Mouse (Mus musculus) midbrain, embryonic 14.5 days (tissue): ENCODE measurements around the gene Itga2. TPM values are rescaled to one million over a fixed set of nuclear protein-coding genes. Genes with fewer than 3 reads are reported as not detected.

Experiments used
- ATAC-seq: fragments of 200-750 bp; cut with Nextera tagmentation; 2 replicates; pipeline ENCODE4 v1.8.0; 2017; ENCODE audit warnings: moderate number of reproducible peaks, moderate library complexity; ENCODE audit not compliant: low FRiP score, low TSS enrichment
- DNase-seq: peaks from one replicate; pipeline ENCODE4 v3.0.0-alpha.2; 2015
- H3K27ac ChIP-seq: fragments of 300-500 bp; sonication (generic); replicated peaks from 2 replicates; pipeline ENCODE4 v1.5.1; 2014; ENCODE audit warnings: mild to moderate bottlenecking, low read depth, low read length, moderate library complexity
- H3K27me3 ChIP-seq: fragments of 300-500 bp; sonication (generic); 2 replicates; pipeline ENCODE4 v1.6.1; 2014; ENCODE audit warnings: low read length, control low read depth, mixed read lengths; ENCODE audit not compliant: control insufficient read depth, insufficient read depth
- H3K36me3 ChIP-seq: fragments of 300-500 bp; sonication (generic); 2 replicates; pipeline ENCODE4 v1.6.1; 2014; ENCODE audit warnings: low read length, control low read depth; ENCODE audit not compliant: control insufficient read depth, insufficient read depth
- H3K4me1 ChIP-seq: fragments of 300-500 bp; sonication (generic); 2 replicates; pipeline ENCODE4 v1.6.1; 2014; ENCODE audit warnings: mild to moderate bottlenecking, antibody characterized with exemption, low read length, control low read depth; ENCODE audit not compliant: control insufficient read depth, insufficient read depth
- H3K4me2 ChIP-seq: fragments of 300-500 bp; sonication (generic); 2 replicates; pipeline ENCODE4 v1.6.1; 2014; ENCODE audit warnings: mild to moderate bottlenecking, low read length, moderate library complexity
- H3K4me3 ChIP-seq: fragments of 300-500 bp; sonication (generic); replicated peaks from 2 replicates; pipeline ENCODE4 v1.5.1; 2014; ENCODE audit warnings: low read depth, low read length
- H3K9ac ChIP-seq: fragments of 300-500 bp; sonication (generic); replicated peaks from 2 replicates; pipeline ENCODE4 v1.6.1; 2014; ENCODE audit warnings: mild to moderate bottlenecking, low read length, moderate library complexity
- H3K9me3 ChIP-seq: fragments of 300-500 bp; sonication (generic); 2 replicates; pipeline ENCODE4 v1.6.1; 2016; ENCODE audit warnings: low read length, control low read depth, mixed read lengths; ENCODE audit not compliant: control insufficient read depth
- WGBS: fragments of 180-500 bp; shearing (Covaris S2); extraction: QIAGEN DNeasy Blood & Tissue Kit; methylation state at CpG from one replicate; pipeline ENCODE4 v1.1.7; 2014; 5-methylcytosine and 5-hydroxymethylcytosine counted together
- polyA plus RNA-seq: library from polyadenylated mRNA; unstranded; fragments of >200 nt; fragmentation: Nextera tagmentation; extraction: Ambion mirVana; gene quantifications from 2 replicates; pipeline ENCODE4 v1.2.1, GENCODE M21; 2014

Gene Itga2
- 1.2 and 2.1 TPM in 2 replicates for polyA plus RNA-seq

- H3K9me3 ChIP-seq: no peaks in the 10 kb centered on the region
- peak within 1 kb of the TSS; percentile 64 for H3K4me2 ChIP-seq
- no peaks in the 10 kb centered on the region for H3K36me3 ChIP-seq
- no peak within 1 kb of the TSS for H3K27ac ChIP-seq
- H3K4me1 ChIP-seq: peaks cover 5% of the 10 kb centered on the region; the same call in 1 of the 2 replicates
- 3% methylated on average over 28 of the region's 28 CpGs for WGBS
- 0 out of 2 replicates have a peak, but pooled peaks have one; percentile 33 for ATAC-seq
- DNase-seq: peak; percentile 75
- peaks cover 40% of the 10 kb centered on the region for H3K27me3 ChIP-seq
- peak within 1 kb of the TSS; percentile 9; the same call in 1 of the 2 replicates for H3K9ac ChIP-seq
- H3K4me3 ChIP-seq: peak within 1 kb of the TSS; percentile 32
Measured at GRCm38 (mm10) chr13:114931775-114932294, at the start of gene Itga2. Gene Itga2, minus strand, starts transcription at chr13:114932100.

- Histone ChIP-seq H3K4me3 (no peak overlapping the region), H3K4me2 (no peak overlapping the region), H3K4me1 (no peaks in the 10 kb centered on the region), H3K27ac (no peak overlapping the region), H3K36me3 (no peaks in the 10 kb centered on the region), H3K27me3 (no peaks in the 10 kb centered on the region), H3K9ac (no peak overlapping the region), H3K9me3 (no peaks in the 10 kb centered on the region)
- peak; percentile 35 for DNase-seq
- ATAC-seq: no peak
- WGBS: 50% methylated on average over 9 of the region's 10 CpGs
Measured at GRCm38 (mm10) chr13:114980831-114981419, 49.0 kb upstream of the Itga2 start.

GRCm38 (mm10) chr13:114974484-114975042 lies 42.7 kb upstream of the Itga2 start:
- Histone ChIP-seq H3K27ac (no peak overlapping the region), H3K4me3 (no peak overlapping the region), H3K36me3 (no peaks in the 10 kb centered on the region), H3K9ac (no peak overlapping the region), H3K27me3 (no peaks in the 10 kb centered on the region), H3K9me3 (no peaks in the 10 kb centered on the region), H3K4me1 (no peaks in the 10 kb centered on the region), H3K4me2 (no peak overlapping the region)
- WGBS: 74% methylated on average over 6 of the region's 6 CpGs
- ATAC-seq (no peak), DNase-seq (no peak)

GRCm38 (mm10) chr13:114971905-114972304 lies 40.0 kb upstream of the Itga2 start:
- ATAC-seq (no peak), DNase-seq (no peak)
- Histone ChIP-seq H3K9me3 (no peaks in the 10 kb centered on the region), H3K9ac (no peak overlapping the region), H3K27me3 (no peaks in the 10 kb centered on the region), H3K4me1 (no peaks in the 10 kb centered on the region), H3K36me3 (no peaks in the 10 kb centered on the region), H3K4me2 (no peak overlapping the region), H3K4me3 (no peak overlapping the region), H3K27ac (no peak overlapping the region)
- WGBS: 94% methylated on average over 3 of the region's 3 CpGs

- H3K9me3 ChIP-seq: no peaks in the 10 kb centered on the region
- H3K27ac ChIP-seq: no peak overlapping the region
- 45% methylated on average over 2 of the region's 2 CpGs for WGBS
- H3K9ac ChIP-seq: no peak overlapping the region
- H3K27me3 ChIP-seq: no peaks in the 10 kb centered on the region
- ATAC-seq (peak; percentile 87; the same call in 1 of the 2 replicates), DNase-seq (peak; percentile 88)
- no peak overlapping the region for H3K4me3 ChIP-seq
- no peaks in the 10 kb centered on the region for H3K36me3 ChIP-seq
- no peaks in the 10 kb centered on the region for H3K4me1 ChIP-seq
- no peak overlapping the region for H3K4me2 ChIP-seq
Measured at GRCm38 (mm10) chr13:114964233-114964632, 32.3 kb upstream of the Itga2 start.

- H3K4me3 ChIP-seq: no peak overlapping the region
- no peaks in the 10 kb centered on the region for H3K27me3 ChIP-seq
- no peak overlapping the region for H3K27ac ChIP-seq
- H3K4me1 ChIP-seq: no peaks in the 10 kb centered on the region
- ATAC-seq: no peak
- H3K9me3 ChIP-seq: no peaks in the 10 kb centered on the region
- DNase-seq: no peak
- H3K36me3 ChIP-seq: no peaks in the 10 kb centered on the region
- H3K9ac ChIP-seq: no peak overlapping the region
- no peak overlapping the region for H3K4me2 ChIP-seq
Measured at GRCm38 (mm10) chr13:114954516-114954915, 22.6 kb upstream of the Itga2 start.

GRCm38 (mm10) chr13:114933541-114933940 lies 1.6 kb upstream of the Itga2 start:
- Histone ChIP-seq H3K36me3 (no peaks in the 10 kb centered on the region), H3K9me3 (no peaks in the 10 kb centered on the region), H3K27ac (no peak overlapping the region), H3K9ac (no peak overlapping the region), H3K4me2 (no peak overlapping the region), H3K27me3 (peaks cover 33% of the 10 kb centered on the region), H3K4me3 (no peak overlapping the region), H3K4me1 (peaks cover 5% of the 10 kb centered on the region; the same call in 1 of the 2 replicates)
- ATAC-seq: no peak
- 92% methylated on average over 7 of the region's 7 CpGs for WGBS
- no peak for DNase-seq

- DNase-seq (peak; percentile 45), ATAC-seq (0 out of 2 replicates have a peak, but pooled peaks have one; percentile 28)
- Histone ChIP-seq H3K9ac (peak overlapping the region; percentile 9; the same call in 1 of the 2 replicates), H3K4me3 (peak overlapping the region; percentile 32), H3K4me2 (peak overlapping the region; percentile 64), H3K27me3 (peaks cover 40% of the 10 kb centered on the region), H3K4me1 (peaks cover 5% of the 10 kb centered on the region; the same call in 1 of the 2 replicates), H3K36me3 (no peaks in the 10 kb centered on the region), H3K9me3 (no peaks in the 10 kb centered on the region), H3K27ac (no peak overlapping the region)
- 2% methylated on average over 10 of the region's 10 CpGs for WGBS
Measured at GRCm38 (mm10) chr13:114930996-114931649, 777 bp downstream of the Itga2 start.
